Mouse (Mus musculus) testis, adult 2 months (tissue): ENCODE measurements around the gene Apex1.

Experiments used
- CTCF ChIP-seq: fragments of 200-500 bp; IDR thresholded peaks from 2 replicates; pipeline ENCODE4 v1.5.1; 2012; ENCODE audit warnings: low read depth, mild to moderate bottlenecking, inconsistent platforms, low read length, moderate library complexity; ENCODE audit not compliant: control insufficient read depth, insufficient read depth, insufficient replicate concordance
- POLR2A ChIP-seq: fragments of 200-500 bp; IDR thresholded peaks from 2 replicates; pipeline ENCODE4 v1.6.1; 2012; ENCODE audit warnings: low read depth, mild to moderate bottlenecking, inconsistent platforms, low read length, moderate library complexity; ENCODE audit not compliant: control insufficient read depth

DNA sequence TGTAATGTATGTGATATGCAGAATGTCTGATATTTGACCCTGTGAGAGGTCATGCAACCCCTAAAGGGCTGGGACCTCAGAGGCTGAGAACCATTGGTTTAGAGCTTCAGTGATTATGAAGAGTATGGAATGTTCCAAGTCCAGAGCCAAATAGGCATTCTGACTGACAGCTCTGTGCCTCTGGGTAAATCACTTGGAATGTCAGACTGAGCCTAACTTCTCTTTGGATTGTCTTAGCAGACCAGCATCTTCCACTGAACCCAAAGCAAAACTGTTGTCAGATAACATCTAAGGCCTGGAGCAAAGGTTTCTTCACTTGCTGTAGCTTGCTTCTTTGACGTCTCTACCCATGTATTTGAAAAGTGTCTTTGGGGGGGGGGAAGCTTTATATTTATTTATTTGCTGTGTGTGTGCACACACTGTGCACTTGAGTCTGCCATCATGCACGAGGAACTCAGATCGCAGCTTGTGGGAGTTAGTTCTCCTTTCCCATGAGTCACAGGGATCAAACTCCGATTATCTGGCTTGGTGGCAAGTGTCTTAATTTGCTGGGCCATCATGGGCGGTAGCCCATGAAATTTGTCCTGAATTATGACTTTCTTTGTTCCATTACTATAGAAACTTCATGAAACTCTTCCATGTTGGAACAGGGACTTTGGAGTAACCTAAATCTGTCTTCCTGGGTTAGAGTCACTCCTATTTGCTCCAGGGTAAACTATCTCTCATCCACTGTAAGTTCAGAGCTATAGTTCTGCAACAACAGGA, 43.6 kb downstream of the Apex1 start:
- TF ChIP-seq CTCF, result no peak
- no peak for TF ChIP-seq POLR2A
